In genomic region chr5:124356695-124357094, GRCm38 (mm10) we compare ENCODE assay signal across 21 mouse cellular contexts. TPM values are rescaled to one million over a fixed set of nuclear protein-coding genes. Genes with fewer than 3 reads are reported as not detected.
DNase-seq lines count a peak whose midpoint lies in the region; ATAC-seq and TF ChIP-seq lines count a peak whose summit lies in the region.
"Had no signal": no experiment of that assay in that cellular context is flagged by ENCODE, and none has a peak within 500 bp of the region (broad histone marks: within the 10 kb centered on the region; RNA-seq: fewer than 3 reads in every experiment).

No protein-coding gene starts in this region.

- H3K9me3 ChIP-seq in lung, embryonic 14.5 days (ENCODE audit: low read depth, low read length): no peaks in the 10 kb centered on the region
- H3K9me3 ChIP-seq: embryonic facial prominence, embryonic 15.5 days; forebrain, embryonic 10.5 days; hindbrain, embryonic 12.5 days; megakaryocyte, embryonic 14.5 days; midbrain, embryonic 15.5 days; stomach, embryonic 15.5 days had no signal

- no peak for ATAC-seq in CD4-positive, CD25-positive, alpha-beta regulatory T cell, adult 4 months
- ATAC-seq in lung, embryonic 14.5 days (ENCODE audit: insufficient read depth): no peak
- ATAC-seq: midbrain, embryonic 15.5 days had no signal

- DNase-seq in CD4-positive, CD25-positive, alpha-beta regulatory T cell, adult 2 months (ENCODE audit: low read depth, low spot score): peak; percentile 32
- DNase-seq in lung, embryonic 14.5 days: no peak
- no peak for DNase-seq in lung, postnatal 14 days
- peak; percentile 46 for DNase-seq in WW6 (ENCODE audit: low read depth, low spot score)
- DNase-seq in thymus, postnatal 0 days (ENCODE audit: low spot score): peak; percentile 49
- DNase-seq in ovary, postnatal 36 days (ENCODE audit: low spot score): no peak
- DNase-seq in yolk sac, embryonic 10.5 days (ENCODE audit: low spot score): no peak
- DNase-seq: adrenal gland, postnatal 14 days; cerebellum, adult 8-10 months; gastrocnemius, postnatal 10 days; kidney, adult 18-20 months; kidney, postnatal 36 days; liver; spleen, adult 18-20 months had no signal

- 36% methylated on average over 3 of the region's 3 CpGs for WGBS in lung, embryonic 14.5 days

- H3K27me3 ChIP-seq in lung, embryonic 14.5 days (ENCODE audit: insufficient read depth, low read length): no peaks in the 10 kb centered on the region
- H3K27me3 ChIP-seq: embryonic facial prominence, embryonic 15.5 days; hindbrain, embryonic 12.5 days; megakaryocyte, embryonic 14.5 days; midbrain, embryonic 15.5 days; stomach, embryonic 15.5 days had no signal

- H3K4me2 ChIP-seq in lung, embryonic 14.5 days: no peak overlapping the region
- H3K4me2 ChIP-seq: embryonic facial prominence, embryonic 15.5 days; hindbrain, embryonic 12.5 days; midbrain, embryonic 15.5 days; stomach, embryonic 15.5 days had no signal

- H3K27ac ChIP-seq in lung, embryonic 14.5 days (ENCODE audit: low read depth): no peak overlapping the region
- H3K27ac ChIP-seq: embryonic facial prominence, embryonic 15.5 days; forebrain, embryonic 10.5 days; hindbrain, embryonic 12.5 days; midbrain, embryonic 15.5 days; stomach, embryonic 15.5 days had no signal

- peak; percentile 17; the same call in 1 of the 2 replicates for TF ChIP-seq CTCF in lung, embryonic 14.5 days (IDR thresholded peaks at IDR 0.05; ENCODE audit: low read depth)

- peaks cover under 1% of the 10 kb centered on the region for H3K4me1 ChIP-seq in lung, embryonic 14.5 days (ENCODE audit: insufficient read depth)

- no peak overlapping the region for H3K9ac ChIP-seq in lung, embryonic 14.5 days
- H3K9ac ChIP-seq: embryonic facial prominence, embryonic 15.5 days; hindbrain, embryonic 12.5 days; midbrain, embryonic 15.5 days; stomach, embryonic 15.5 days had no signal

- H3K4me3 ChIP-seq in lung, embryonic 14.5 days (ENCODE audit: low read depth, low read length): no peak overlapping the region
- H3K4me3 ChIP-seq: embryonic facial prominence, embryonic 15.5 days; forebrain, embryonic 10.5 days; hindbrain, embryonic 12.5 days; megakaryocyte, embryonic 14.5 days; midbrain, embryonic 15.5 days; stomach, embryonic 15.5 days had no signal

- no peaks in the 10 kb centered on the region for H3K36me3 ChIP-seq in lung, embryonic 14.5 days (ENCODE audit: insufficient read depth)
- H3K36me3 ChIP-seq: embryonic facial prominence, embryonic 15.5 days; hindbrain, embryonic 12.5 days; midbrain, embryonic 15.5 days; stomach, embryonic 15.5 days had no signal

RNA-seq across cellular contexts. Expression of gene Cdk2ap1, which starts 6.2 kb away (rescaled TPM):
- 10 to 100 TPM; 10.1 to 13.1 TPM for polyA plus RNA-seq in CD4-positive, CD25-positive, alpha-beta regulatory T cell, adult 4 months (2017; shearing (Covaris generic))
- polyA plus RNA-seq in lung, embryonic 14.5 days (2014; fragmentation: Nextera tagmentation; extraction: Ambion mirVana): 193 and 259 TPM in 2 replicates
- polyA plus RNA-seq in thymus, postnatal 0 days (2015; fragmentation: Nextera tagmentation; extraction: Ambion mirVana): 86.3 and 118 TPM in 2 replicates

RNA-seq across cellular contexts. Expression of gene 2810006K23Rik, which starts 28.8 kb away (rescaled TPM):
- 10 to 100 TPM; 12.0 to 16.5 TPM for polyA plus RNA-seq in CD4-positive, CD25-positive, alpha-beta regulatory T cell, adult 4 months (2017; shearing (Covaris generic))
- polyA plus RNA-seq in lung, embryonic 14.5 days (2014; fragmentation: Nextera tagmentation; extraction: Ambion mirVana): 14.5 and 15.2 TPM in 2 replicates
- 11.0 and 11.9 TPM in 2 replicates for polyA plus RNA-seq in thymus, postnatal 0 days (2015; fragmentation: Nextera tagmentation; extraction: Ambion mirVana)

RNA-seq across cellular contexts. Expression of gene Mphosph9, which starts 28.9 kb away (rescaled TPM):
- 10 to 100 TPM; 16.8 to 18.6 TPM for polyA plus RNA-seq in CD4-positive, CD25-positive, alpha-beta regulatory T cell, adult 4 months (2017; shearing (Covaris generic))
- polyA plus RNA-seq in lung, embryonic 14.5 days (2014; fragmentation: Nextera tagmentation; extraction: Ambion mirVana): 19.2 and 20.7 TPM in 2 replicates
- polyA plus RNA-seq in thymus, postnatal 0 days (2015; fragmentation: Nextera tagmentation; extraction: Ambion mirVana): 16.7 and 21.2 TPM in 2 replicates

Comparison
In these comparisons a context has a peak if more than half of its experiments do, and no peak if none do; other contexts are left out.
1. DNase-seq: peak in CD4-positive, CD25-positive, alpha-beta regulatory T cell, adult 2 months (single experiment), WW6 (single experiment) and thymus, postnatal 0 days (single experiment); none in lung, embryonic 14.5 days (single experiment), lung, postnatal 14 days (single experiment), ovary, postnatal 36 days (single experiment) and yolk sac, embryonic 10.5 days (single experiment).